13 mouse cellular contexts compared by ENCODE assay signal in genomic region chr12:103859584-103859983, GRCm38 (mm10). TPM values are rescaled to one million over a fixed set of nuclear protein-coding genes. Genes with fewer than 3 reads are reported as not detected.
DNase-seq lines count a peak whose midpoint lies in the region; ATAC-seq and TF ChIP-seq lines count a peak whose summit lies in the region.
"Not testable (repeated sequence)": the region's sequence is repeated elsewhere in the genome, so short reads cannot be mapped to it uniquely, and the experiment has no call there.
"Had no signal": no experiment of that assay in that cellular context is flagged by ENCODE, and none has a peak within 500 bp of the region (broad histone marks: within the 10 kb centered on the region; RNA-seq: fewer than 3 reads in every experiment).

No protein-coding gene starts in this region.

- H3K4me3 ChIP-seq in liver, adult 2 months (ENCODE audit: insufficient read depth, low read depth, low read length); liver, postnatal 0 days (ENCODE audit: low read depth, low read length): not testable (repeated sequence)

- not testable (repeated sequence) for TF ChIP-seq CTCF in liver, adult 2 months (IDR thresholded peaks at IDR 0.05; ENCODE audit: low read depth, low read length); liver, postnatal 0 days (IDR thresholded peaks at IDR 0.05; ENCODE audit: low read depth)

- peaks cover 19% of the 10 kb centered on the region for H3K36me3 ChIP-seq in liver, adult 2 months (ENCODE audit: control insufficient read depth, insufficient read depth, low read length)
- not testable (repeated sequence) for H3K36me3 ChIP-seq in liver, postnatal 0 days (replicated peaks; ENCODE audit: insufficient read depth, low read length)

- H3K27ac ChIP-seq in liver, adult 2 months (replicated peaks; ENCODE audit: insufficient read depth, low read depth, low read length) = peak overlapping the region; percentile 36; the same call in 1 of the 2 replicates
- not testable (repeated sequence) for H3K27ac ChIP-seq in liver, postnatal 0 days (ENCODE audit: low read depth)

- H3K4me2 ChIP-seq in liver, postnatal 0 days (ENCODE audit: low read depth, low read length) = not testable (repeated sequence)

- not testable (repeated sequence) for TF ChIP-seq POLR2A in liver, adult 2 months (IDR thresholded peaks at IDR 0.05; ENCODE audit: extremely low read depth, insufficient read depth, low read length)

- DNase-seq in heart, adult 11 months = peak; percentile 63
- DNase-seq in liver, adult 2 months (ENCODE audit: extremely low read depth, low read depth, low spot score) = peak; percentile 89
- not testable (repeated sequence) for DNase-seq in liver, postnatal 0 days

- H3K9ac ChIP-seq in liver, adult 2 months (ENCODE audit: low read depth, low read length); liver, postnatal 0 days (replicated peaks): not testable (repeated sequence)

- H3K27me3 ChIP-seq in liver, adult 2 months (ENCODE audit: control insufficient read depth, insufficient read depth, low read length); liver, postnatal 0 days (ENCODE audit: insufficient read depth, low read length): not testable (repeated sequence)

- peak; percentile 43; the same call in 1 of the 2 replicates for TF ChIP-seq EP300 in liver, postnatal 0 days (IDR thresholded peaks at IDR 0.05; ENCODE audit: low read depth)

- not testable (repeated sequence) for H3K79me2 ChIP-seq in liver, adult 2 months (ENCODE audit: control insufficient read depth, insufficient read depth, low read length)

- ATAC-seq in liver, postnatal 0 days = not testable (repeated sequence)

- not testable (repeated sequence) for H3K4me1 ChIP-seq in liver, adult 2 months (ENCODE audit: control insufficient read depth, insufficient read depth, low read length); liver, postnatal 0 days (ENCODE audit: insufficient read depth)

- not testable (repeated sequence) for H3K9me3 ChIP-seq in liver, postnatal 0 days (ENCODE audit: low read length)

- WGBS in liver, adult 2 months = 20% methylated on average over 3 of the region's 3 CpGs
- 35% methylated on average over 3 of the region's 3 CpGs for WGBS in liver, postnatal 0 days (ENCODE audit: insufficient replicate concordance)

RNA-seq across cellular contexts. Expression of gene Serpina1a, which starts 3.8 kb away (rescaled TPM):
- 6,488 and 8,697 TPM in 2 replicates for total RNA-seq in liver, adult 2 months (2014; rRNA removed)
- 6,371 and 7,029 TPM in 2 replicates for polyA plus RNA-seq in liver, adult 2 months (2012; rRNA removed)
- polyA plus RNA-seq in liver, postnatal 0 days (2015; fragmentation: Nextera tagmentation; extraction: Ambion mirVana) = 2,837 and 2,905 TPM in 2 replicates
- total RNA-seq: CH12.LX, ES-E14, MEL had no signal
- polyA plus RNA-seq: activated CD4-positive, CD25-positive, alpha-beta regulatory T cell, adult 4 months; C2C12; CD4-positive, CD25-positive, alpha-beta regulatory T cell, adult 4 months; G1E had no signal

RNA-seq across cellular contexts. Expression of gene Serpina1b, which starts 29.4 kb away (rescaled TPM):
- 9,611 and 9,715 TPM in 2 replicates for total RNA-seq in liver, adult 2 months (2014; rRNA removed)
- 8,562 and 8,619 TPM in 2 replicates for polyA plus RNA-seq in liver, adult 2 months (2012; rRNA removed)
- polyA plus RNA-seq in liver, postnatal 0 days (2015; fragmentation: Nextera tagmentation; extraction: Ambion mirVana) = 3,088 and 3,105 TPM in 2 replicates
- total RNA-seq: CH12.LX, ES-E14, MEL had no signal
- polyA plus RNA-seq: activated CD4-positive, CD25-positive, alpha-beta regulatory T cell, adult 4 months; C2C12; CD4-positive, CD25-positive, alpha-beta regulatory T cell, adult 4 months; G1E had no signal

RNA-seq across cellular contexts. Expression of gene Serpina1c, which starts 45.1 kb away (rescaled TPM):
- total RNA-seq in liver, adult 2 months (2014; rRNA removed) = 6,010 and 6,410 TPM in 2 replicates
- 8,302 and 8,890 TPM in 2 replicates for polyA plus RNA-seq in liver, adult 2 months (2012; rRNA removed)
- 1,386 and 1,402 TPM in 2 replicates for polyA plus RNA-seq in liver, postnatal 0 days (2015; fragmentation: Nextera tagmentation; extraction: Ambion mirVana)
- total RNA-seq: adrenal gland, postnatal 25 days; CH12.LX; ES-E14; G1E; MEL had no signal
- polyA plus RNA-seq: activated CD4-positive, CD25-positive, alpha-beta regulatory T cell, adult 4 months; brain, embryonic 14.5 days; C2C12; CD4-positive, CD25-positive, alpha-beta regulatory T cell, adult 4 months; G1E; Patski had no signal
